Mouse (Mus musculus): Measurements from ENCODE around the gene Carmil3.

Carmil3 gene

GRCm38 (mm10) chr14:55495509-55496240 is 5.2 kb downstream of the Carmil3 start:
- DNase-seq (ENCODE audit: low spot score), result no peak

- DNase-seq (ENCODE audit: low spot score), result no peak
These were observed 6.5 kb downstream of the Carmil3 start for GRCm38 (mm10) chr14:55496761-55497448.

DNA sequence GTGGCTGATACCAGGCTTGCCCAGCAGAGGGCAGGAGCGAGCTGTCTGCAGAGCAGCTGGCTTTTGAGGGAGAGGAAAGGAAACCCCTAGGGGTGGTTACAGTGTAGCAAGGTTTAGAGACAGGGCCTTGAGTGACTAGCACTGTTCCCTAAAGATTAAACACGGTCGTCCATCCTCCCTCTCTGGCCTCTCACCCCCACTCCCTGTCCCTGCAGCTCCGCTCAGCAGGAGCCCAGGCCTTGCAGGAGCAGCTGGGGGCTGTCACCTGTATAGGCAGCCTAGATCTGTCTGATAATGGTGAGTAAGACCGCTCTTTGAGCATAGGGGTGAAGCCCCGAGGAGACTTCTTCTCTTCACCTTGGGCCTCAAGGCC is 7.0 kb downstream of the Carmil3 start:
- DNase-seq (ENCODE audit: low spot score), result peak; percentile 90

DNA sequence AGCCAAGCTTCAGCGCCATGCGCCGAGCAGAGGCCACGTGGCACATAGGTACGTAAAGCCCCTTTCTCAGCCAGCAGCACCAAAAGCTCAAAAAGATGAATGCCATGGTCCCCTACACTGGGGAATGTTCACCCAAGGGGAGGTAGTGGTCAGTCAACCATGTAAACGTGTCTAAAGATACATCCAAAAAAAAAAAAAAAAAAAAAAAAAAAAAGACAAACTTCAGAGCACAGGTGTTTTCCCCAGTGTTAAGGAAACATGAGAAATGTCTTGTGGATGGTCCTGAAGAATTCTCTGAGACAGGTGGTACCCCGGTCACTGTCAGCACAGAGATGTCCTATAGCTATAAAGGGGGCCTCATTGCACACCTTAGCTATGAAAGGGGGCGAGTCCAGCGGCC is 15.2 kb downstream of the Carmil3 start:
- no peak for DNase-seq (ENCODE audit: low spot score)

DNA sequence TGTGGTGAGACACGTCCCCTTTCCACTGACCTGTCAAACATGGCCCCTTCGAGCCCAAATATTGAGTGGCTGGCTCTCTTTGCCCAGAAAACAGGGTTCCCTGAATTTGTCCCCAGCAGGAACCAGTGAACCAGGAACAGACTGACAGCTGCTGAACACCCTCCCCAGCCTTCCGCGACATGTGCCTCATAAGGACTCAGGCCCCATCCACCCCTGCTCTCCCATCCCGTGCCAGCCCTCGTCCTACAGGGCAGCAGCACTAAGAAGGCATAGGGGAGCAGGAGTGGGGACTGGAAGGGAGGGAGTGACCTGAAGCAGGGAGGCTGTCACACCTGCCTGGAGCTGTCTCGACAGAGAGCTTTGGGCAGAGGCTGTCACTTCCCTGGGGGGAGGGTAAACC is 17.4 kb downstream of the Carmil3 start:
- DNase-seq (ENCODE audit: low spot score), result no peak

- no peak for DNase-seq (ENCODE audit: low spot score)
These were observed 19.1 kb downstream of the Carmil3 start for GRCm38 (mm10) chr14:55509540-55509939.

- no peak for DNase-seq (ENCODE audit: low spot score)
These were observed 19.8 kb downstream of the Carmil3 start, which contains the start of gene Cpne6 for GRCm38 (mm10) chr14:55510125-55510731. Gene Cpne6 (plus strand): TSS chr14:55510445.

- DNase-seq (ENCODE audit: low spot score), result no peak
These were observed 20.6 kb downstream of the Carmil3 start for GRCm38 (mm10) chr14:55511037-55511436.

GRCm38 (mm10) chr14:55513927-55514326 is 23.5 kb downstream of the Carmil3 start:
- DNase-seq (ENCODE audit: low spot score), result no peak

DNA sequence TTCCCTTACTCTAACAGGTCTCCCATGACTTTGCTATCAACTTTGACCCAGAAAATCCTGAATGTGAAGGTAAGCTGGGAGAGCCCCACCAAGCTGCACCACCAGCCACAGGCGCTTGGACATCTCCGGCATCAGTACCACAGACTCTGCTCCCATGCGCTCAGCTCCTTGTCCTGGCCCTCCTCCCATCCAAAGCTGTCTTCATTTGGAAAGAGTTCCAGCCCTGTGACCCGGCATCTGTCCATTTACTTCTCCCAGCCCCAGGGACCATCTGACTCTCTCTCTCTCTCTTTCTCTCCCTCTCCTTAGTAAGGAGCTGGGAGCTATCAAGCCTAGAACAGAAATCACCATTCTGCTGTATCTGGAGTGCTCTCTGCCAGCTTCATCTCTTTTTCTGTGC is 25.4 kb downstream of the Carmil3 start:
- no peak for DNase-seq (ENCODE audit: low spot score)

DNA sequence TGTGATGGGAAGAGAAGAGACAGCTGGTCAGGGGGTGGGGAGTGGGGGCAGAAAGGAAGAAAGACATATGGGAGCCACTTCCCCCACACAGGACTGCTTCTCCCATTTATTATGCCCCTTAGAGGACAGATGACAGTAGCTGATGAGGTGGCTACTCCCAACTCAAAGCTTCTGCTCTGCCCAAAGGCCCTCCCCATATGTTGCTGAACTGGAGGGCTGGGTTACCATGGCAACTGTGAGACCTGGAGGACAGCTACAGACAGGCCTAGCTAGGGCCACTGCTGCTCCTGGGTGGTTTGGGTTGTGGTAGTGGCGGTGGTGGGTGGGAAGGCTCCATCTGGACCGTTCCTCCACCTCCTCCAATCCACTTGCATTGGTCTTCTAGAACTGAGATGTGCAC is 28.4 kb downstream of the Carmil3 start:
- DNase-seq (ENCODE audit: low spot score), result no peak

DNA sequence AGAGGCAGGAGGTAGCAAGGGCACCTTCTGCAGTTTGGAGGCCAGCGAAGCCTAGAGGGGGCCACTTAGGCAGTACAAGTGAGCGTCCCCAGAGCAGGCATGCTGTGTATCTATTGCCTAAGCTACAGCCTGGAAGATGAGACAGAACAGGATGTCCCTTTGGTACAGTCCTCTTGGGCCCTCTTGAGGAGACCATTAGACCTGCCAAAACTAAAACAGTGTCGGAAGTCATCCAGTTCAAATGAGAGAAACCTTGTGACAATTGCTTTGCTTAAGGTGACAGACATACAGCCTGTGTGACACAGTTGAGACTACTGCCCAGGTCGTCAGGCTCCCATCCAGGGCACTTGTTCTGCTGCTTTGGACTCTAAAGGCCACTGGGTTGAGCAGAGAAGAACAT is 29.2 kb downstream of the Carmil3 start:
- no peak for DNase-seq (ENCODE audit: low spot score)

- peak; percentile 20 for DNase-seq (ENCODE audit: low spot score)
These were observed 30.3 kb downstream of the Carmil3 start for GRCm38 (mm10) chr14:55520451-55521361.

GRCm38 (mm10) chr14:55524062-55524461 is 33.6 kb downstream of the Carmil3 start:
- no peak for DNase-seq (ENCODE audit: low spot score)

- DNase-seq (ENCODE audit: low spot score), result no peak
These were observed 34.3 kb downstream of the Carmil3 start, which contains the start of gene Nrl for GRCm38 (mm10) chr14:55524785-55525184. Gene Nrl (minus strand): TSS chr14:55524981.

DNA sequence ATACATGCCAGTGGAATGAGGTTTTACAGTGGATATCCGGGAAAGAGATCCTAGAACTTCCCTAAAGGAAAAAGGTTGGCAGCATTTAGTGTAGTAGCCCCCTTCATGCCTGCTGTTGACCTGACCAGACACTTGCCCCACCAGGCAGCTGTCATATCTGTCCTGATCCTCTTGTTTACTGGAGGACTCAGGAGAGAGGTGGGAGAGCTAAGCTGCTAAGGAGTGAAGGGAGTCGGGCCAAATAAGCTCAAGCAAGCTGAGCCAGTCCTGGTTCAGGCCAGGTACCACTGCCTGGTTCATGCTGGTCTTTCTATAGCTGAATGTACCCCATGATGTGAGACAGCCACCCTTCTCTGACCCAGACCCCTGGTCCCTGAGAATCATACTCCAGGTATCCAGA is 36.2 kb downstream of the Carmil3 start:
- DNase-seq (ENCODE audit: low spot score), result no peak

DNA sequence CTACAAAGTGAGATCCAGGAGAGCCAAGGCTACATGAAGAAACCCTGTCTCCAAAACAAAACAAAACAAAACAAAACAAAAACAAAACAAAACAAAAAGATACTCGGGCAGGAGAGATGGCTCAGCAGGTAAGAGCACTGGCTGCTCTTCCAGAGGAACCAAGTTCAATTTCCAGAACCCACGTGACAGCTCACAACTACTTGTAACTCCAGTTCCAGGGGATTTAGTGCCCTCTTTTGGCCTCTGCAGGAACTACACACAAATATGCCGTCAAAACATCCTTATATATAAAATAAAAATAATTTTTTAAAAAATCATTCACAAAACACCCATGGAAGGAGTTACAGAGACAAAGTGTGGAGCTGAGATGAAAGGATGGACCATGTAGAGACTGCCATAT is 37.5 kb downstream of the Carmil3 start:
- no peak for DNase-seq (ENCODE audit: low spot score)

DNA sequence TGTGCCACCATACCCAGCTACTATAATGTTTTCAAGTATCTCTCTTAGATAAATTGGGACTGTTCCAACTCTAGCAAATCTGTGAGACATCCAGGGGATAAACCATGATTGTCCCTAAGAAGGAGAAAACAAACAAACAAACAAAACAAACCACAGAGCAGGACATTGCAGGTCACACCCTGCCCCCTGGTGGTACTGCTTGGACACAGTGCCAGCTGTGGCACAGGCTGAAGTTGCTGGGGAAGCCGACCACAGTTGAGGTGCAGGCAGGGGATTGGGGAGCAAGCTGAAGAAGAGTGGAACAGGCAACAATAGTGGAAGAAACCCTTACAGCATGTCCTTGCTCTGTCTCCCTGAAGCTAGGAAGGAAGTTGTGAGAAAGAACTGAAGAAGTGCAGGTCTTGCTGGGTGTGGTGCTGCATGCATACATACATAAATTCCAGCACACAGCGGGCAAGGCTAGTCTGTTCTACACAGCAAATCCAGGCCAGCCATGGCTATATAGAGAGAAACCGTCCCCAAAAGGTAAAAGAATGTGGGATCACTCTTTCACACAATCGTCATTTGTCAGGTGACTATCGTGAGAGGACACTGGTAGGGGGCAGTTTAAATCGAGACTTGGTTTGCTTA is 45.8 kb downstream of the Carmil3 start:
- peak; percentile 27 for DNase-seq (ENCODE audit: low spot score)

- peak; percentile 73 for DNase-seq (ENCODE audit: low spot score)
These were observed 49.8 kb downstream of the Carmil3 start, which contains the start of gene Pck2 for GRCm38 (mm10) chr14:55540067-55540786. Gene Pck2 (plus strand): TSS chr14:55540266.

GRCm38 (mm10) chr14:55540787-55541321 is 50.4 kb downstream of the Carmil3 start:
- peak; percentile 75 for DNase-seq (ENCODE audit: low spot score)

GRCm38 (mm10) chr14:55542268-55542667 is 51.8 kb downstream of the Carmil3 start:
- DNase-seq (ENCODE audit: low spot score), result no peak

All from urinary bladder, postnatal 25 days (tissue).